Mouse (Mus musculus): ENCODE measurements around the gene Nuak2.
A peak's percentile ranks its signal among the peaks of the same experiment; 100 is the strongest.
"Not testable (repeated sequence)": the region's sequence is repeated elsewhere in the genome, so short reads cannot be mapped to it uniquely, and the experiment has no call there.

Gene Nuak2

DNA sequence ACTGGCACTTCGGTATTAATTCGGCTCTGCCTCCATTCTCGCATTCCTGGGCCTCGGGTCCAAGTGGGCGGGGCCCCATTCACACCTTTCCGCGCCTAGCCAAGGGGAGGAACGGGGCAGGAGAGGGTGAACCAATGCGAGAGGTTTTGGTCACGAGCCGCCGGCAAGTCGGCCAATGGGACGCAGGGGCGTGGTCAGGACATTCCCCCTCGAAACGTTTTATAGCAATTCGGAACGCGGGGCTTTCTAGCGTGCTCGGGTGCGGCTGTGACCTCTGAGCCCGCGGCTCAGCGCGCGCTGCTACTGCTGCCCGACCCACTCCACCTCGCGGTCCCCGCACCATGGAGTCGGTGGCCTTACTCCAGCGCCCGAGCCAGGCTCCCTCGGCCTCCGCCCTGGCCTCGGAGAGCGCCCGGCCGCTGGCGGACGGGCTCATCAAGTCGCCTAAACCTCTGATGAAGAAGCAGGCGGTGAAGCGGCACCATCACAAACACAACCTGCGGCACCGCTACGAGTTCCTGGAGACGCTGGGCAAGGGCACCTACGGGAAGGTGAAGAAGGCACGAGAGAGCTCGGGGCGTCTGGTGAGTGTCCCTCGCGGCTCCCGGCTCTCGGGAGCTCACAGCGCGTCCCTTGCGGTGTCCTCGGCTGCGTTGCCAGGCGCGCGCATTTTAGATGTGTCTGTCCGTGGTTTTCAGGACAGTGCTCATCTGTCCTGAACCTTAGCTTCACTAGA lies at the start of gene Nuak2:
TSS of gene Nuak2 (plus strand) at position 238 of the 736 bp plus-strand sequence.
- DNase-seq, result peak; percentile 87

DNA sequence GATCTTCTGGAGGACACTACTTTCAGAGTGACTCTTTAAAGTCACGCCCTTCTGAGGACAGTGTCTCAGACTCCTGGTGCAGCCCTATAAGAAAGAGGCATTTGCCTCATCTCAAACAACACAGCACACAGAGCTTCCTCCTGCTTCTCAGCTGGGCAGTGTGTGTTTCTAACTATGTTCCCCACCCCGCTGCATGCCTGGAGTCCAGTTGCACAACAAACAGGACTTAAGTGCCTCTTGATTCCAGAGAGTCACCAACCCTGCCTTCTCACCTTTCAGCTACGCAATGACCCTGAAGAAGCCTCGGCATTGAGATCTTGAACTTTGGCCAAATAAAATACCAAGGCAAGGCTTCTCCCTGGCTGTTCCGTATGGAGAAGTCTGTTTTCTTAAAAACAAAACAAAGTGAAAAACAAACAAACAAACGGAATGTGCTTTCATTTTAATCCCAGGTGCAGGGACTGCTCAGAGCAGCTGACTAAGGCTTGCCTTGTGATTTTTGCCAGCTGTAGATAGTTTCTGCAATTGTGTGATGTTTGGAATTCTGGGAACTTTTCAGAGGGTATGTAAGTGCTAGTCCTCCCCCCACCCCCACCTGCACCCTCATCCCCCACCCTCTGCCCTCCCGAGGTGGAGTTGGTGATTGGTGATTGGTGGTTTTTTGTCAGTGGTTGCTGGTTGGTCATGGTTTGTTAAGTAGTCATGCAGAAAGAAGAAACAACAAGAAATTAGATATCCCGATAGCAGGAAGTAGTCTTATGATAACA lies 49.0 kb upstream of the Nuak2 start:
- no peak for DNase-seq

DNA sequence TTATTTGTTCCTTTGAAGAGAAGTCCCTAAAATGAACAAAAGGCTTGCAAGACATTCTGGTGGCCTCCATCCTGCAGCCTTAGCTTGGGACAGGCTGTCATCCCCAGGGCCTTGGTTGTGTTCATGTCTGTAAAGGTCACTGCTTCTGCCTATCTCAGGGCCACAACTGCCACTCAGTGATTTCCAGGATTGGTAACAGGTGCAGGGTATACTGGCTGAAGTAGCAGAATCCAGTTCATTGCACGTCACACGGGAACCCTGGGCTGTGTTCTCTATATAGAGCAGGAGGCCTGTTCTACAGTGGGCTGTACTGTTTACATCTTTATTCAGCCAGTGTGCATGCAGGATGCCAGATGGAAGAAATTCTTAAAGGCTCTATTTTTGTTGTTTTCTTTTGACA lies 48.0 kb upstream of the Nuak2 start:
- DNase-seq, result no peak

DNA sequence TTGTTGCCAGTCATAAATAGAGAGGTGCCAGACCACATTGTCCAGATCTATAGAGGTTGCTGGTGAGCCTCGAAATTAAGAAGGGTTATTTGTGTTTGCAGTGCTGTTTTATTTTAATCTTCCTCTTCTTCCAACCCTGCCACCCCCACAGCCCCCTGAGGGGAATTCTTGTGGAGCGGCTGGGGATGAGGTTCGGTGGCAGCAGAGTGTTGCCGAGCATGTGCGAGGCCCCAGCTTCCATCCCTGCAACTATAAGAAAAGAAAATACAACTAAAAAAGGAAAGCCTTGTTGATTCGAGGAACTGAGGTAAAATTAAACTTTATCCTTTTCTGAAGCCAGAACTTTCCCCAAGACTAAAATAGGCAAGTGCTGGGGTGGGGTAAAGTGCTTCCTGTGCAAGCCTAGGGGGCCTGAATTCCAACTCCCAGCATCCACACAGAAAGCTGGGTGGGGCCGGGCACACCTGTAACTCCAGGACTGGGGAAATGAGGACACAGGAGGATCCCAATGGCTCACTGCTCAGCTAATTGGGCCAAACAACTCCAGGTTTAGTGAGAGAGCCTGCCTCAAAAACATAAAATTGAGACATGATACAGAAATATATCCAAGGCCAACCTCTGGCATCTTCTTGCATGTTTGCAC lies 47.4 kb upstream of the Nuak2 start:
- no peak for DNase-seq

DNA sequence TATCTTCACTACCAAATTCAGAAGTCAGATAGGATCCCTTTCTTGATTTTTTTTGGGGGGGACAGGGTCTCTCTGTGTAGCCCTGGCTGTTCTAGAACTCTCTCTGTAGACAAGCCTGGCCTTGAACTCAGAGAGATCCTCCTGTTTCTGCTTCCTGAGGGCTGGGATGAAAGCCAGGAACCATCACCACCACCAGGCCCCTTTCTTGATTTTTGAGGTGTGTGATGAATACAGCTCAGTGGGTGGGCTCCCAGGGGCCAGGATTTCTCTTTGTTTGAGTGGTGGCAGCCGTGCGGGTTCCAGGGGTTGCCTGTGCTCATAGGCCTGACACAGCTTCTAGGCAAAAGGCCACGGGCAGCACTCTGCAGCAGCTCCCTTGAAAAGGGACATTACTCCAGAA lies 44.7 kb upstream of the Nuak2 start:
- no peak for DNase-seq

DNA sequence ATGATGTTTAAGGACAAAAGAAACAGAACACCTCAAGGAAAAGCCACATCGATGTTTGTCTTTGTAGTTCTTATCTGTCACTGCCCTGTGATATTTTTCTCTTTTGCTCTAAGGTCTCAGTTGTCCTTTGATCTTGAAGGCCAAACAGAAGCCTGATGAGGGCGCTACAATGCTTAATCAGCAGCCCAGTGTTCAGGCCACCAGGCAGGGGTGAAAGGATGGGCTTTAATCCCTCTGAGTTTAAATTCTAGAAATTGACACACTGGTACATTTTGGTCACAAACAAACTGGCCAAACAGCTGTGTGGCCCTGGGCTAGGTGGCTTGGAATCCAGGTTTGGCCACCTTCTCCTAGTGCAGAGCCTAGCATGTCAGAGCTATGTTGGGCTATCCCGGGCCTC lies 39.2 kb upstream of the Nuak2 start:
- DNase-seq, result no peak

DNA sequence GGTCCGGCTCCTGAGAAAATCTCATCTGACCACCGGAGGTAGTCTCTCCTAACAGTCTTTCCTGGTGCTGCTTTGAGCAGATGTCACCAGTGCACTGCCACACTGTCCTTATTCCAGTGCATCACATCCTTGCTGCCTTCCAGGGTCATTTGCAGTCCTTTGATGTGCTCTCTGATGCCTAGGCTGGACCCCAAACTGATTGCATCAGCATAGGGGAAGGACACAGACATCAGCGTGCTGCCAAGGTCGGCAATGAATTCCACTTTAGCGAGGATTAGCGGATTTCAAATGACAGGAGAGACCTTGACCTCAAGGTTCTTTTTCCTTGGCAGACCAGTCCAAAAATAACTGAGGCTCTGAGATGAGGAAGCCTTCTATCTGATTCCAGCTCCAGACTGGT lies 38.8 kb upstream of the Nuak2 start:
- DNase-seq, result no peak

DNA sequence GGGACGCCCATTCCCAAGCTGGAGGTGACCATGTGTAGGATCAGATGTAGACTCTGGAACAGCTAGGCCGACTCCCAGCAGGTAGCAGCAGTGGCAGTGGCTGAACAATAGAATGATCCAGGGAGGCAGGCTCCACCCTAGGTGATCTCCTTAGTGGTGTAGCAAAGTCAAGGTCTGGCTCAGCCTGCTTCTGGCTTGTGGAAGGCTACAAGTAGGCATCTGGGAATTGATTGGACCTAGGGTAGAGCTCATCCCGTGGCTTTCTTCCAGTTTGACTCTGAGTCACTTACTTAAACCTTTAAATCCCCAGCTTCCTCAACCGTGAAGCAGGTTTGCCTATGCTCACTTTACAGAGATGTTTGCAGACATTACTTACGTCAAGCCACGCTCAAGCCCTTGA lies 35.3 kb upstream of the Nuak2 start:
- DNase-seq, result not testable (repeated sequence)

DNA sequence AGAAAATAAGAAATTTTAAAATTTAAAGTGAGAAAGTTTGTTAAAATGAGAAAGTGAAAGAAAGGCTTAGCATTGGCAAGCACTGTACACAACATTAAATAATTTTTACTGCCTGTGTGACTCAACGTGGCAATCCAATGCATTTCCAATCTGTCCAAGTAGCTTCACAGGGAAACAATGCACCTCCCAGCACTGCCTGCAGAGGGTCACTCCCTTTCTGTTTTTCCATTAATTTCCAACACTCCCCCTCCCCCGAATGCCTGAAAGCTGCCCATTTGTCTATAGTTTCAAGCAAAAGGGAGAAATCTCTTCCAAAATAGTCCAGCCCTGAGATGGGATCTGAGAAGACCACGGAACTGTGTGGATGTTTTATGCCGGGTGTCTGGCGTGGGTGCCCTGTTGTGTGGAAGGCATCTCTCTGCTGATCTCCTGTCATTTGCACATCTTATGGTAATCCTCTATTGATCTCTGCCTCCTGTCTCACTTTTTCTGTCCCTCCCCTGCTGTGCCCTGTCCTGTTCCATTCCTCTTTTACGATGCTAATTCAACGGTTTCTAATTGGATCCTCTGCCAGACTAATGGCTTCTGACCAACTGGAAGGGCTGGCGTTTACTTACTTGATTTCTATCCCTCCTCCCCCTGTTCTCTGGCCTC lies 34.3 kb upstream of the Nuak2 start:
- DNase-seq, result no peak

DNA sequence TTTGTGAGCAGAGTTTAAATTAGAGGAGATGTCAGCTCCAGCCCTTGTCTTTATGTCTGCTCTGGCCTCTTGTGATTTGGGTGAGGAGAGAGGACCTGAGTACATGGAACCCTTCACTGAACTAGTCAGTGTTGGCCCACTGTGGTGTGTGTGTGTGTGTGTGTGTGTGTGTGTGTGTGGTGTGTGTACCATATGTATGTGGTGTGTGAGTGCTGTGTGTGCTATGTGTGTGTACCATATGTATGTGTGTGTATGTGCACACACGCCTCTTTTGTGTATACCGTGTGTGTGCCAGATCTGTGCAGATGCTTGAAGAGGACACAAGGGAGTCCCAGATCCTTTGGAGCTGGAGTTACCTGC lies 33.8 kb upstream of the Nuak2 start:
- no peak for DNase-seq

DNA sequence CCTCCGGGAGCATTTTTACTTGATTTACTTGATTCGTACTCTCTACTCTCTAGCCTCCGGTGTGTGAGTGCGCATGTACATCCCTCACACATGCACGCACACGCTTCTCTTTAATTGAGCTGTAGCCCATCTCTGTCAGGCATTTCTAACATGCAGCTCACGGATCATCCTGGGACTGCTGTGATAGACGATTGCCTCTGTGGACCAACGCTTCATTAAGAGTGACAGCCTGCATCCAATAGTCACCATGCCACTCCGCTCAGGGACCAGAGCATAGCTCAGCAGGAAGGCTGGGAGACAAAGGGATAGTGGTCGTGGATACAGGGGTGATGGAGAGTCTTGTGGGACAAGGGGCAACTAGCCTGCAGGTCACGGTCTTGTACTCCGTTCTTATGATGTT lies 32.9 kb upstream of the Nuak2 start:
- no peak for DNase-seq

DNA sequence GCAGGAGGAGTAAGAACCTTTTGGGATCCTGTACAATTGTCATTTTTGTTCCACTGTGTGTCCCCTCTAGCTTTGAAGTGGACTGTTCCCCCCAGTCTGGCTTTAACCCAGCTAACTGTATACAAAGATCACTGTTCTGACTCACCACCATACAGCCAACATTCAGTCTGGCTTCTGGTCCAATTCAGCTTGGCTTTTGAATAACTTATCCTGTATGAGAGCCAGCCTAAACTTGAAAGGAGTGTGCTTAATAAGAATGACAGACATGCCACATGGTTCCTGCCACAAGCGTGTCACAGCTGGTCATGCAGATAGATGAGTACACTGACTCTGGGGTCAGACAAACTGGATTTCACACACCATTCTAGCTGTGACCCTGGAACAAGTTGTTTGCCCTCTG lies 29.2 kb upstream of the Nuak2 start:
- no peak for DNase-seq

DNA sequence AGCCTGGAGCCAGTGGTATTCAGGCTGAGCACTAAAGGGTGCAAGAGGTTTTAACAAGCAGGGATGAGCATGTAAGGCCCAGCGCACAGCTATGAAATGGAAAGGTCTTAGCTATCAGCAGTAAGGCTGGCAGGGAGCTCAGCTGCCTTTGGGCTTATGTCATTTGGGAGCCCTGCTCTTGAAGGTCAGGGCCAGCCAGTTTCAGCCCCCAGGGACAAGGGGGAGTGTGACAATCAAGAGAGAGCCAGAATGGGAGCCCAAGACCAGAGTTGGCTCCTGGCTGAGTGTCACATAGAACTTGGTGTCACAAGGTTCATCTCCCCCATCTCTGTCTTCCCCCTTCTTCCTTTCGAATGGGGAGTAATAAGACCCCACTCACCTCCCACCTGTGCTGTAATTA lies 28.5 kb upstream of the Nuak2 start:
- no peak for DNase-seq

DNA sequence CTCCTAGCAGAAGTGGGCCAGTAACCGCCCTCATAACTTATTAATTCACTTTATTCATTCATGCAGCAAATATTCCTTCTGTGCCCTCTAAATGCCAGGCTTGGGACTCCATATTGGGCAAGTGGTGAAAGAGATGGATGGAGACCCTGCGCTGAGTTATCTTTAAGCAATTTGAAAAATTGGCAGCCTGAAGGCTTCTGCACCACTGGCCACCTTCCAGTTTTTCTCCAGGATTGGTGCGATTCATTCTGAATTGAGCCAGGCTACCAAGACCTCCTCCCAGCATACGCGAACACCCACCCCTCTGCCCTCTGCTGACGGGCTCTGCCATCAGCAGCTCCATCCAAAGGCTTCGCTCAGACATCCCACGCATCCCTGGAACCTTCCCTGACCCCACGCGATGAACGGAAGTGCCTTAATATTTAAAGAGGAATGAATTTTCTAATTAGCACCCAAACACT lies 27.9 kb upstream of the Nuak2 start:
- peak; percentile 12 for DNase-seq

DNA sequence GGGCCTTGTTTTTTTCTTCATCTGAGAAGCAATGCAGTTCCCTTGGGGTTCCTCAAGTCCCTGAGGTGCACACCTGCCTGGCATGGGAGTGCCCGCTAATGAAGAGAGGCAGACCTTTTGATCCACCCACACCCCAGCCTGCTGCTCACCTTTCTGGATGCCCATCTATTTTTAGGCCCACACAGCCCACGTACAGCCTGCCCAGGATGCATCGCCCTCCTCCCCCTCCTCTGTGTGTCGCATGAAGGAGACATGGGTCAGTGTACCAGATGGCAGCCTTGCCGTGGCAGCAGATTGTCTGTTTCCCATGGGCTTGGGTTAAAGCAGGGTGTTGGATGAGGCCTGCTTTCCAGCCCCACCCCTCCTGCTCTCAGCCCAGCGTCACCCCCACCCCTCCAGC lies 26.0 kb upstream of the Nuak2 start:
- DNase-seq, result peak; percentile 53

DNA sequence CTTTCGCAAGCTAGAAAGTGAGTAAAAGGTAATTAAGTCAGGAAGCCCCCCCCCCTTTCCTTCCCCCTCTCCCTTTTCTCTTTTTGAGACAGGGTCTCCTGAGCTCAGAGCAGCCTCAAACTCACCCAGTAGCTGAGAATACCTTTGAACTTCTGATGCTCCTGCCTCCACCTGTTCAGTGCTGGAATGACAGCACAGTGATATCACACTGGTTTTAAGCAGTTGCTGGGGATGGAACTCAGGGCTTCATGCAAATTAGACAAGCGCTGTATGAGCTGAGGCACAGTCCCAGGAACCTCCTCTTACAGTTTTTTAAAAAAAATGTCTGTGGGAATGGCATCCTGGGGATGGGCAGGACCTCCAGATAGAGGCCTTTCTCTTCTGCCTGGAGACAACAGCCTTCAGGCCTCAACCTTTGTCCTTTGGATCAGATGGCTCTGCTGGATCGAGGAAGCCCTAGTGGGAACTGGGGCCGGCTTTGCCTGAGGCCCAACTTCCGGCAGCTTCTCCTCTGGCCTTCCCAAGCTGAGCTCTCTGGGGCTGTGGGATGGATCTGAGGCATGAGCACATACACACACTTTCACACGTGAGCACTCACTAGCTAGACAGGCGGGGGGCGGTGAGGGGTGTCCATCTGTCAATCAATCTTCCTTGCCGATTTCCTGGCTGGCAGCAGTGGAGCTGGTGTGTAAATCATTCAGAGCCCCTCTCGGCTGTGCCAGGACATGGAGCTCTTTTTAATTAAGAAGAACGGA lies 24.8 kb upstream of the Nuak2 start:
- no peak for DNase-seq

DNA sequence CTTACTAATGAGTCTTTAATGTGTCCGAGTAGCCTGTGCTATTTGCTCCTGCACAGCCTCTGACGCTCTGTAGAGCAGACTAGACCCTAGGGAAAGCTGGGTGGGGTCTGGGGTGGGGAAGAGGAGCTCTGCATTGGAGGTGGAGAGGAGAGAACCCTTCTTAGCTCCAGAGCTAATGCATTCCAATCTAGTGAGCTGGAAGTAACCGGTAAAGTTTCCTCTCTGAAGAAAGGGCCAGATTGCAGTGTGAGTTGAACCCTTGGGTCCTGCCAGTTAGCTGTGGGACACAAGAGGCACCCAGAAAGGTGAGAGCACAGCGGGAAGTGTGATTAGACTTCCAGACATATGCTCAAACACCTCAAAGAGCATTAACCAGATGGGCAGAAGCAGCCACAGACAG lies 24.2 kb upstream of the Nuak2 start:
- DNase-seq, result peak; percentile 8

DNA sequence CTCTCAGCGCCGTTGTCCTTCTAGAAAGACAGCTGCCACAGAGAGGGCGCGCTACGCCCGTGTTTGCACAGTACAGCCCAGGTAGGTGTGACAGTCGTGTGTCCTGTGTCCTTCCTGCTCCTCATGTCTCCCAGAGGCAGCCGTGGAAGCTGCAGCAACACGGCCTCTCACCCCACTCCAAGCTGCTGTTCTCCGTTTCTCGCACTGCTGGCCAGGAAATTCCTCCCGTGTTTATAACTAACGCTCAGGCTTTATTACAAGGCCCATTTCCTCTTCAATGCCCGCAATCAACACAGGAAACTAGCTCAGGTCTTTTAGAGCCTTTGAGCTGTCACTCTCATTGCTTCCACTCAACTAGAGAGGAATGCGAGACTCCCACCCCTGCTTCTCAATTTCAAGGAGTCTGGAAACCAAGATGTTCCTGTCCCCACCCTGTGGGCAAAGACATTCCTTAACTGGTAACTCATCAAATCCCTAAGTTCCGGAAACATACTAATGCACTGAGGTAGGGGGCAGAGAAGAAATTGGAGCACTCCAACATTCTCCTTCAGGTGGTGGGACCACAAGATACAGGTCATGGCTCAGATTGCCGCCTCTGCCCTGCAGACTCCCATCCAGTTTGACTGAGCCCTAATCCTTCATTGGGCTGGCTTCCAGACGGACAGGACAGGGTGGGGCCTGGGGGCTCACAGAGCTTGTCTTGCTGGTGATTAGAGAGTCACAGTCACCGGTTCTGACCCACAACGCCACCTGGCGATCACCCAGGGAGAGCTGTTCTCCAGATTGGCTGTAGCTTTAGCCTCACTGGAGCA lies 23.4 kb upstream of the Nuak2 start:
- peak; percentile 32 for DNase-seq

DNA sequence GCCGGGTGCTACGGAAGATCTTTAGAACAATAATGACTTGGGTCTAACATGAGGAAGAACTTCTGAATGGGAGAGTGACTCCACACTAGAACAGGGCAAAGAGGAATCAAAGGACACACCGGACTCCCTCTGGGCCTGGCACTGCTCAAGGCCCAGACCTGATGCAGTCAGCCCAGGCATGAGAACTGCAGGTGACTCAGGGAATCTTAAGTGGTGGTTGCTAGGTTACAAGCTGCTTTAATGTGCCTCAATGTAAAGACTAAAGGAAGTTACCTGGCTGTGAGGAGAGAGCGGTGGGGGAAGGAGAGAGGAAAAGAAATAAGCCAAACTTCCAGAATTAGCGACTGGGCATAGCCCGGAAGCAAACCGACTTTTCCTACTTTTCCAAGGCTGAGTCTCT lies 20.4 kb upstream of the Nuak2 start:
- no peak for DNase-seq

DNA sequence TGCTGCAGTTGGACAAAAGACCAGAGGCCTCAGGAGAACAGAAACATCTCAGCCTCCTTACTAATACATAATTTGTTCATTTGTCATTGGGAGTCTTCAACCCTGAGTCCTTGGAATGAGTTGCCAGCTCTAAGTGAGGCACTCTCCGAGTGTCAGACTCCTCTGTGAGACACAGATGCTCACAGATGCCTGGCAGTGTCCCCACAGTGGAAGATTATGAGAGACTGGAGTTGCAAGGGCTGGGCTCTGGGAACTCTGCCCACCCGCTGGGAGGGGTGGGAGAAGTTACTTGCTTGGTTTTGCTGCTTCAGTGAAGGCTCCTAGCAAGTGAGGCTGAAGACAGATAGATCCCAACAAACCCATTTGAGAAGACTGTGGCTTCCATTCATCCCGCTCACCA lies 19.9 kb upstream of the Nuak2 start:
- no peak for DNase-seq

DNA sequence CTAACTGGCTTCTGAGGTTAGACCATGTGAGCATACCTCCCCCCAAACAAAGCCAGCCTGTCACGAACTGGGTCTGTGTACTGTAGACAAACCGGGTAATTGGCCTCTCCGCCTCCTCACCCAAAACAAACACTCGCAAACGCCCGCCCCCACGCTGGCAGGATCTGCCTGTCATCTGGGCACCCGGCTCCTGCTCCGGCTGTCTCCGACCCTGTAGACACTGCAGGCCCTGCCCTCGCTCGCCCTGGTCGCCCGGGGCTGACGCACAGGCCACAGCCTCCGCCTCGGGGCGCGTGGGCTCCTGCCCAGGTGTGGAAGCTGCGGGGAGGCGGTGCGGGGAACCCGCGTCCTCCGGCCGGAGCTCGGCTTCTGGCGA lies 17.5 kb upstream of the Nuak2 start, which contains the start of gene Klhdc8a:
TSS of gene Klhdc8a (plus strand) at position 202 of the 376 bp plus-strand sequence.
- DNase-seq, result peak; percentile 73
